Mouse (Mus musculus) frontal cortex, adult 2 months (tissue): ENCODE measurements around the gene Sinhcaf. TPM values are rescaled to one million over a fixed set of nuclear protein-coding genes. Genes with fewer than 3 reads are reported as not detected.
"Not testable (repeated sequence)": the region's sequence is repeated elsewhere in the genome, so short reads cannot be mapped to it uniquely, and the experiment has no call there.

Experiments
- DNase-seq, 2 experiments: peaks; one replicate each; pipeline ENCODE4 v3.0.0; 2022; ENCODE audit warnings: low spot score in 1 of 2; ENCODE audit errors: extremely low spot score in 1 of 2
- polyA plus RNA-seq: library from polyadenylated mRNA; depleted of rRNA; stranded (reverse); fragments of >200 nt; gene quantifications from 2 replicates; pipeline ENCODE4 v1.2.3, GENCODE M21; 2012; rRNA removed

The Sinhcaf gene
- 2.3 and 2.7 TPM in 2 replicates for polyA plus RNA-seq

DNA sequence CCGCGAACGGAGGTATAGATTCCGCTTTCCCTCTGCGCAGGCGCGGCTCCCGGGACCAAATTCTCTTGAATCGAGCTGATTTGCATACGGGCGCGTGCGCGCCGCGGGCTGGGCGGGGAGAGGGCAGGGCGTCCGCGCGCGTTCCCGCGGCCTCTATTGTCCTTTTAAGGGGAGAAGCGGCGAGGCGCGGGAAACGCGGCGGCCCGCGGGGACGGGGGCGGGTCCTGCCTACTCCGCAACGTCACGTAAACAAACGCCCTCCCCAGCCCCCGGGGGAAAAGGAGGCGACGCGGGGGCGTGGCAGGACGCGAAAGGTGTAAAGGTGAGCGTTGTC, at the start of gene Sinhcaf:
Gene Sinhcaf, minus strand, starts transcription at position 59 of the 334 bp plus-strand sequence.
- DNase-seq = peak; percentile 91 to 97

DNA sequence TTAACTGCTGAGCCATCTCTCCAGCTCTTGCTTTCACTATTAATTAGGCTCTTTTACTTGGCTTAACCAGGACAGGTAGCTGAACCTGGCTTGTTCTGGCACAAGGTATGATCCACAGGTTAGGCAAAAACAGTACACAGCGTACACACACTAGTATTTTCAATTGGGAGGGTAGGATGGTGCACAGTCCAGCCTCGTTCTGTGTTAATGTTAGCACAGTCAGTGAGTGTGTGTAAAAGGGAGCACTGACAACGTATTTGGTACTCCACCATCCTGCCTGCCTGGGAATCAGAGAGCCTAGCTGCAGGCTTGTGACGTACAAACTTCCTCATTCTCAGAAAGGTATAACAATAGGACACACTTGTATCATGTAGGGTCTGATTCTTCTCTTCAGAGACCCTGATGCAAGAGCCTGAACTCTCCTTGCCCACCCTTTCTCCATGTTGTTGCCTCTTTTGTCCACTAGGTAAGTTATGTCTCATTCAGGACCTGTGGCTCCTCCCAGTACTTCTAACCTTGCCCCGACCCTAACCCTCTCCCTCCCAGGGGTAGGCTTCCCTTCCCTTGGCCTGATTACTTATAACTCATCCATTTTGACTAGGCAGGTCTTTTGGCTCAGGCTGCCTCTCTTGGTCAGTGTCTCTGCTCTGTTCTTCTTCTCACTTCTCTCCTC, 48.2 kb upstream of the Sinhcaf start:
- no peak for DNase-seq

DNA sequence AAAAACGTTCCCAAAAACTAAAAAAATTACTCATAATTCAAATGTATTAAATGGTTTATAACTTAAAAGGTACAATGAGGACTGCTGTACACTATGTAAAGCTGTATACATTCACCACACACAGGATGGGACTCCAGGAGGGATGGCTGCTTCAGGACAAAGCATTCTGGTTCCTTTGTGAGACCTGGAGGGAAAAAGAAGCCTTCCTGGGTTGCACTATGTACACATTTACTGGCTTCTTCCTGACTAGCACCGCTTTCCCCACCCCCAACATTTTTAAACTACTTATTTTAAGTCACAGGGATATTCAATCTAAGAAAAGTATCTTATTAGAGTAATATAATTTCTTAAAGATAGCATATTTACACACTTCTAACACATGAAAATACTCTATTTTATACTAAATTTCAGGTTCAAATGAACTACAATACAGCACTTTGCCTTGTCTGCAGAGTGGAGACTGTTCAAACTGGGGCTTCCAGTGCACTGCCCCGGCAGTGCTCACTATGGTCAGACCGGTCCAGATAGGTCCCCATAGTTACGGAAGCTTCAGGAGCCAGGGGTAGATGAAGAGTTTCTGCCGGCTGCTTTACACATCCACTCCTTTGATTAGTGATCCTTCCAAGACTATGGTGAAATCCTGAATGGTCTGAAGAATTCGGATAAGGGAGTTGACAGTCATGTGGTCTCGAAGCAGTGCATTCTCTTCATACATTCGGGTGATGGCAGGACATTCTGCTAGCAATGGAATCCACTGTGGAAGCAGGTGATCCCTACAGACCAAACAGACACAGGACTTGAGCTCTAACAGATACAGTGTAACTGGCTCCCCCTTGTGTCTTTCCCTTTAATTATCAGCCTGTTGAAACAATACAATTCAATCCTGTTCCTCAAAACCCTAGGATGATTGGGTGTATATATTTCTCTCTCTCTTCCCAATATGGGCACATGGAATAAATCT, 47.1 kb upstream of the Sinhcaf start:
- peak in 1 of 2 experiments; percentile 43 for DNase-seq

DNA sequence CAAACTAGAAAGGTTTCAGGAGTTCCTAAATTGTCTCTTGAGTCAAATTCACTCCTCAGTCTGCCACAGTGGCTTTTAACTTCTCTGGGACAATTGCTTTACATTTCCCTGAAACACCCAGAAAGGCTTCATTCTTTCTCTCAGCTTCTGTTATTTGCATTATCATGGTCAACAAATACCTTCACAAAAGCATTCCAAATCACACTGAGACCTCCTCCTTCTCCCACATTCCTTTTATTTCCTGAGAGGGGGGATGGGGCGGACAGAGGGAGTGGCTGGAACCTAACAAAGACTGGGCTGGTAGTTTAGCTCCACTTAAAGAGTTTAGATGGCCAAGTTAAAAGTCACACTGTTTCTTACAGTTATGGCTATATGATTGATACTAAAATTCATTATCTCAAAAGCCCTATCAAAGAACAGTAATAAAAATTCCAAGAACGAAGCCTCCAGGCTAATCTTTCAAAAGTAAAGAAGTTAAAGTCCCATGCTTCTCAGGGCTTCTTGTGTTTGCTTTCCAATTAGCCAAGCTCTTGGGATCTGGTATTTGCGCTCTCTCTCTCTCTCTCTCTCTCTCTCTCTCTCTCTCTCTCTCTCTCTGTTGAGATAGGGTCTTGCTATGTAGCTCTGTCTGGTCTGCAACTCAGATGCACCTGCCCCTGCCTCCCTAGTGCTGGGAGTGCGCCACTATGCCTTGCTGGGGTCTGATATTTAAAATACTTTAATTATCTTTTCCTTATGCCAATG, 46.3 kb upstream of the Sinhcaf start:
- no peak for DNase-seq

DNA sequence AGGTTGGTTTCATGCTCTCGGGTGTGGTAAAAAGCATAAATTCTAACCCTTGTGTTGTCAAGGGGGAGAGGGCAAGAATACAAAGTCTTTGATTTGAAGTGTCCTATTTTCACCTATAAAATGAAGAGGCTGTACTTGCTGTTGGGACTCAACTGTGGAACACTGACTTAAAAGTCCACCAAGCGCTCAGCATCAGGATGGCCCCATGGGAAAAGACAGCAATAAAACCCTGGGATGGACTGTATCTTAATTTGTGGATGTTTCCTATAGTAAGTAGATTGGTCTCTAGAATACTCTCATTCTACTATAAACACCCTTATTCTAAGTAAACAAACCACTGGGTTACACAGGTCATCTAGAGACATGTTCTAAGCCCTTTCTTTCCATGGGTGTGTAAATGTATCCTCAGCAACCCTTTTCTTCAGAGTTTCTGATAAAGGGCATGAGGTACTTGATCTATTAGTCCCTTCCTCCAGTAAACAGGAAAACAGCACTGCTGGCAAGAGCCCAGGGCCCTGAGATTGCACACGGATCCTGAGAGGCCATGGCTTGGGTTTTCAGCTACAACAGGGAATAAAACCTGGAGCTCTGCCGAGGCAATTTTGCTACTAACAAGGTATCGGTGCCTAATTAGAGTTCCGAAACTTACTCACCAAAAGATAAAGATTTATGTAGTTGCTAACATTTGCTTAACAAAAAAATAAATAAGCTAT, 45.5 kb upstream of the Sinhcaf start:
- no peak for DNase-seq

DNA sequence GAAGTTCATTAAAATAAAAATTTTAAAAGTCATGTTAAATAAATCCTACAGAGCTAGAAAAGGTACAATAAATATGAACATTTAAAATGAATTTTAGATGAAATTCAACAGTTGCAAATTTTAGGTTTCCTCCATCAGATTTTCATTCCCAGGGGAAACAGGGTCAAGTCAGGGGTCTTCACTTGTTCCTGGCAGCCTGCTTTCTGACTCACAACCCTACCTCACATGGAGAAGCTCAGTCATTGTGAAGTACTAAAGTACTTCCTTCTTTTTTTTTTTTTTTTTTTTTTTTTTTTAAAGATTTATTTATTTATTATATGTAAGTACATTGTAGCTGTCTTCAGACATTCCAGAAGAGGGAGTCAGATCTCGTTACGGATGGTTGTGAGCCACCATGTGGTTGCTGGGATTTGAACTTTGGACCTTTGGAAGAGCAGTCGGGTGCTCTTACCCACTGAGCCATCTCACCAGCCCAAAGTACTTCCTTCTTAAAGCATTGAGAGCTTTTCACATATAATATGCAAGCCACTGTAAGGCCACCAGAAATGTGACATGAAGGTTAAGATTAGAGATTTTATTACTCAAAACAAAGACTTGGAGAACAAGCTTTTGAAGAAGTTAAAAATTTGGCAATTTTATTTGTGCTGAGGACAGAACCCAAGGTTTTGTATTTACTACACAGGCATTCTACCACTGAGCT, 43.7 kb upstream of the Sinhcaf start:
- DNase-seq = not testable (repeated sequence)

DNA sequence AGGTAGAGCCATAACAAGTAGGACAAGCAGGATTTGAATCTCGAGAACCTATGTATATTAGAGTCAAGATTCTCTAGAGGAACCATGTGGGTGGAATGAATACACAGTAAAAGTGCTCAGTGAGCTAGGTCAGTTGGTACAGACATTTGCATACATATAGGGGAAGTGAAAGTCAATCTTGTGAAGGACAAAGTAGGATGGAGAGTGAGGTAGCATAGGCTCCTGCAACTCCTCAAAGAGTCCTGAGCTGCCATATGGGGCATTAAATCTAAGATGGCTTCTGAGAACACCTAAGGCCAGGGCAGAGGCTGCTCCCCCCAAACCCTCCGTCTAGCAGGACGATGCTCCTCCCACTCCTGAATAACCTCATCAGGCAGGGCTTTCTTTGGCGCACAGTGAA, 39.7 kb upstream of the Sinhcaf start:
- DNase-seq = no peak

DNA sequence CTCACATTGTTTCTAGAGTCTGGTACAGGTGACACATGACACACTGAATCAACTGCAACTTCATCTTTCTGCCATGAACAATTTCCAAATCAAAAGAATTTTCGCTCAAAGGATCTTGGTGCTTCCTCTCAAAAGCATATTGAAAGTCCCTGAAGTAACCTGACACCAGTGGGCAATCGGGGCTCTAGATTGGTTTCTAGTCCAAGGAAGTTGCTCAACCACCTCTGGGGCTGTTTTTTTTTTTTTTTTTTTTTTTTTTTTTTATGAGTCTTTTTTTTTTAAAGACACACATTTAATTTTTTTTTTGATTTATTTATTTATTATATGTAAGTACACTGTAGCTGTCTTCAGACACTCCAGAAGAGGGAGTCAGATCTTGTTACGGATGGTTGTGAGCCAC, 34.2 kb upstream of the Sinhcaf start:
- no peak for DNase-seq

DNA sequence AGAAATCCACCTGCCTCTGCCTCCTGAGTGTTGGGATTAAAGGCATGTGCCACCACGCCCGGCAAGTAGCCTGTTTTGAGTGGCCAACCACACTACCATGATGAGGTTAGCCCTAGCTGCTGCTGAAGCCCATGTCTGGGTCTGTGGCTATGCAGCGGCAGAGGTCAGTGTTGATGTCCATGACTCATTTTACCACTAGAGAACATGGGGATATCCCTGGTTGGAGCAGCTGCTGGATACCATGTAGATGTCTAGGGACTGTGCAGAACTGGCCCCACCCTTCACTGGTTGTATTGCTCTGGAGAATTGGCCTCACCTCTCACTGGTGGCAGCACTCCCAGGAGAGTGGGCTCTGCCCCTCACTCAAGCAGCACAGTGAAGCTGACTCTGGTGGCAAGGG, 28.8 kb upstream of the Sinhcaf start:
- DNase-seq = no peak

DNA sequence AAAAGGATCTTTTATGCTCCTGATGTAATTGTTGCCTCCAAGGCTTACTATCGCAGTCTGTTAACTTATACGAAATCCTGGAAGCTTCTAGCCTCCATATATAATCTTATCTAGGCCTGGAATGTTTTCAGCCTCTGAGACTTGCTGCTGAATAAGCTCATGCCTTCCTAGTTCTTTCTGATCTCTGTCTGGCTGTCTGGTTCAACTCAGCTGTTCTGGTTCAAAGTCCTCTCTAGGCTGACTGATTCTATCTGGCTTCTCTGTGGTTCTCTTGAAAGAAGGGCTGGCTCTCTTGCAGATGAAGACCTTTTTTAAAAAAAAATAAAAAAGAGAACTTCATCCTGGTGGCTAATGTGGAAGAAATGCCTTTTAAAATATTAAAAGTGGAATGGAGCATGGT, 26.6 kb upstream of the Sinhcaf start:
- DNase-seq = no peak

DNA sequence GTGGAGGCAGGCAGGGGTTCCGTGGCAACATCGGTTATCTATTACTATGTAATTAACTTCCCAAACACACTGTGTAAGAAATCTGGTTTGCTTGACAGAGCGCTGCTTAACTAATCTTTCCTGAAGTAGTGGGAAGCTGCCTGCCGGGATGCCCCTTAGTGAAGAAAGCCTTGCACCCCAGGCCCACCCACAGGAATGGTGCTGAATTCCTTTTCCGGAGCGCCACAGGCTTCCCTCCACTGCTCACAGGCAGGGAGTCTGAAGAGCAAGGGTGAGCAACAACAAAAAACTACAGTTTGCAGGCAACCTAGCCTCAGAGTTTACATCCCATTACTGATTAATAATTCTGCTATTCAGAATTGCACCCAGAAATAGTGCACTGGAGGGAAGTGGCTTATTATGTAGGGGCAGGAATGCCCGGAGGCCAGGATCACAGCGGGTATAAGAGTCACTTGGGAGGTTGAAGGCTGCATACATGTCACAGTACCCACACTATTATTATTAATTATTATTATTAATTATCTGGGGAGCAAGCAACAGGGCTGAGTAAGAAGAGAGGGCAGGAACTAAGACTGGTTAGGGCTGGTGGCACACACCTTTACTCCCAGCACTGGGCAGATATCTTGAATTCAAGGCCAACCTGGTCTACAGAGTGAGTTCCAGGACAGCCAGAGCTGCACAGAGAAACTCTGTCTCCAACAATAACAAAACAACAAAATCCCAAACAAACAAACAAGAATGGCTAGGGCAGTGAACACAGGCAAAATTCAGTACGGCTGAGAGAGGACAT, 26.0 kb upstream of the Sinhcaf start:
- no peak for DNase-seq

DNA sequence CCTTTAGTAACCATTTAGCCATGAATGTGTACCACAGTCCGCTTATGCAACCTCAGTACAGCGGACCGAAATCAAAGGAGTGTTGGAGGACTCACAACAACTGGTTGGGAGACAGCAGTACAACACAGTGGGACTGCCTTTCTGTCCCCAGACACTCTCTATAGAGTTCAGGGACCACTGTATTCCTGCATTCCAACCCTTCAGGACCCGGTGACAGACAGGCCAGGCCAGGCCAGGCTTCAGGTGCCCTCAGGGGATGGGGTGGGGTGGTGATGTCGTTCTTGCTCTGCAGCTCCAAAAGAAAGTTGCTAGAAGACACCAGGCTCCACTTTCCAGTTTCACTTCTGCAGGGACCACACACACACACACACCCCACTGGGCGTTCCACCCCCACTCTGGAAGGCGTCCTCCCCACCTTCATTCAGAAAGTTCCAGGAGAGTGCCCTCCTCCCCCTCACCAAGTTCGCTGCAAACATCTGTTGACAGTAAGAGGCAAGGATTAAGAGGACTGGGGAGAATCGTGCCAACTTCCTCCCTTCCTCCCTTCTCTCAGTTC, 25.2 kb upstream of the Sinhcaf start:
- no peak for DNase-seq

DNA sequence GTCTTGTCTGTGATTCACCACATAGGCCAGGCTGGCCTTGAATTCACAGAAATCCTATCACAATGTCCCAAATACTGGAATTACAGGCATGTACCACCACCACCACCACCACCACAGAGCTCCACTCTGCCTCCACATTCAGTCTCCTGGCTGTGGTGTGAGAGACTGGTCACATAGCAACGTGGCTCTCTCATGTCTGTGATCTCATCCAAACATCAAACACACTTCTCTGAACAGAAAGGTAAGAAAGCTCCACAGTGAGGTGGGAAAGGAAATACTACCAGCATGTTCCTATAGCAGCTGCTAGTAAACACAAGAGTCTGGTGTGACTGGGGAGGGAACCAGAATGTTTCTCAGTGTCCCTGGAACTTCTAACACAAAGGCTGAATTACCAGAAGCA, 15.0 kb upstream of the Sinhcaf start:
- DNase-seq = no peak

DNA sequence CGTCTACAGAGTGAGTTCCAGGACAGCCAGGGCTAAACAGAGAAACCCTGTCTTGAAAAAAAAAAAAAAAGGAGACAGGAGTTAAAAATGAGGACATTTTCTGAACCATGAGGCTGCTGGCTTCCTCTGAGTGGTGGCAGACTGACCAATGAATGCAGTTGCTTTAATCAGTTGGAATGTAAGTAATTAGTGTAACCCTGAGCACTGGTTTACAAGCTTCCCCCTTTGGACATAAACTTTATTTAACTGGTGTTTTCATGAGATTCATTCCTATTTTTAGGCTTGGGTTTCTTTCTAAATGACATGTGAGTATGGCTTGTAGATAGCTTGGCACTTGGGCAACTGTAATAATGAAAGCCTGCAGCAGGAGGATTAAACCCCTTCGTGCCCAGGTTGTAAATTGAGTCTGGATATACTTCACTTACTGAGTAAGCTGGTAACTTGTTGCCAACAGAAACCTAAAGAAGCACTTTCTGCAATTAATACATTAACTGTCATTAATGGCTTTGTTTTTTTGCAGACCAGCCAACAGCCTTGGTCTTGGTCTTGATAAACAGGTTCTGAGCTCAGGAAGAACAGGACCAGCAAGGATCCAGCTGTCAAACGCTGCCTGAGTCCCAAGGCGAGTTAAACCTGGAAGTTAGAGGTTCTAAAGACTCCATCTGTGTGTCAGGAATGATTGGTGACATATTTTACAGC, 13.4 kb upstream of the Sinhcaf start:
- no peak for DNase-seq

DNA sequence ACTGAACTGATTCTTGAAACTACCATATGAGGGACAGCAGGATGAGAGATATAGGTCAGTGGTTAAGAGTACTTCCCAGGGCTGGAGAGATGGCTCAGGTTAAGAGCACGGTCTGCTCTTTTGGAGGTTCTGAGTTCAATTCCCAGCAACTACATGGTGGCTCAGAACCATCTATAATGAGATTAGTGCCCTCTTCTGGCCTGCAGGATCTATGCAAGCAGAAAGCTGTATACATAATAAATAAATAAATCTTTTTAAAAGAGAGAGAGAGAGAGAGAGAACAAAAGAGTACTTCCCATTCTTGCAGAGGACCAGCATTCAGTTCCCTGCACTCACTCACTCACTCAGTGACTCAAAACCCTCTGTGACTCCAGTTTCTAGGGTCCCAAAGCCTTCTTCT, 12.4 kb upstream of the Sinhcaf start:
- DNase-seq = no peak

DNA sequence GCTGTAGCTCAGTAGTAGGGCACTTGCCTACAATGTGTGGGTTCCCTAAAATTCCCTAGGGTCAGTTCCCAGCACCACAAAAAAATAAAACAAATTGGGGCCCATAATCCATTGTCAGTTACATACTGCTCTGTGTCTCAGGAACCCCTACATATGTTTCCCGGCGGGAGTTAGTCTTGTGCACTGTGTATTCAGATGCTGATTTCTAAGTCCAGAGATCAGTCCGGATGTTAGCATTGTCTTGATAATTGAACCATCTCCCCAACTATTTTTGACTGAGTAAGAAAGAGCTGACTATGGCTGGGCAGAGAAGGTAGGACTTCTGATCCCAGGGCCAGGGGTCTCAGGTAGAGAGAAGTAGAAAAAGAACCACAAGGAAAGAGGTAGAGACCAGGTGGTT, 10.8 kb upstream of the Sinhcaf start:
- DNase-seq = no peak

DNA sequence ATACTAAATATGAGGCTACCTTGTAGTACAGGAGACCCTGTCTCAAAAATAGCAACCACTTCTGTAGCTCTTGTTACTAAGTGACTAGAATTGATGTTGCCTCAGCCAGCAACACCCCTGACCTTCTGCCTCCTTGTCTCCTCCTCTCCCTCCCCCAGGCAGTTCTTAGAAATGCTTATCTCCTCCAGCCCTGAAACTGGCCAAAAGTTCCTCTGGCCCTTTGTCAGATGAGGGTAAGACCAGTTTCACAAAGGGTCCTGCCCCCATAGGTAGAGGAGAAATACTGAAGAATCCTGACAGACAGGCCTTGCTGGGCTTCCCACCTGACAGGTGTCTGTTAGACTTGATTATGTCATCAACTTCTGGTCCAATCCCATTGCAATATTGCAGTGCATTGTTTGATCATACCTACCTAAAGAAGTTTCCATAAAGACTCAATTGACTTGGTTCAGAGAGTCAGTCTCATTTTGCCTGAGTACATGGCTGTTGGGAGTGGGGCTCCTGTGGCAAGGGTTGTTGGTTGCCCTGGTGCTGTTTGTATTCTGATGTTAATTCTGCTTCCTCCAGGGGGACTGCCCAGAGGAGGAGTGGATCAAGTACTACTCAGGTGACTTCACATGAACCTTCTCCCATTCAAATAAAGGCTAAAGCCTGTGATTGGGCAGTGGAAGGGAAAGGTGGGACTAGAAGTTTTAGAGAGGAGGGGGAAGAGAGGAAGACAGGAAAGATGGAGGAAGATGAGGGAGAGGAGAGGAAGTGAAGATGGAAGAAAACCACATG, 9.6 kb upstream of the Sinhcaf start:
- DNase-seq = no peak
